Mouse (Mus musculus): ENCODE results near the gene March7. TPM values are rescaled to one million over a fixed set of nuclear protein-coding genes. Genes with fewer than 3 reads are reported as not detected.

March7 gene
- polyA plus RNA-seq, 1 experiment from 2014 or later = 53.5 TPM

GRCm38 (mm10) chr2:60260621-60261350, 51.1 kb downstream of the March7 start:
- ATAC-seq (replicated peaks; ENCODE audit: extremely low read depth, insufficient read depth, low FRiP score) = no peak
- H3K4me1 ChIP-seq (ENCODE audit: control insufficient read depth, insufficient read depth, low read length) = no peaks in the 10 kb centered on the region
- WGBS = 61% methylated on average over 5 of the region's 5 CpGs
- H3K4me3 ChIP-seq (ENCODE audit: low read length) = no peak overlapping the region
- no peaks in the 10 kb centered on the region for H3K36me3 ChIP-seq (ENCODE audit: control insufficient read depth, insufficient read depth)
- no peak overlapping the region for H3K9ac ChIP-seq (ENCODE audit: low read length)
- H3K27ac ChIP-seq (ENCODE audit: low read length) = peak overlapping the region; percentile 7; the same call in 1 of the 2 replicates
- no peaks in the 10 kb centered on the region; the same call in 1 of the 2 replicates for H3K9me3 ChIP-seq (replicated peaks; ENCODE audit: control insufficient read depth, low read length)
- H3K27me3 ChIP-seq (ENCODE audit: control insufficient read depth, insufficient read depth, low read length) = no peaks in the 10 kb centered on the region
- H3K4me2 ChIP-seq (ENCODE audit: low read depth, low read length) = no peak overlapping the region

DNA sequence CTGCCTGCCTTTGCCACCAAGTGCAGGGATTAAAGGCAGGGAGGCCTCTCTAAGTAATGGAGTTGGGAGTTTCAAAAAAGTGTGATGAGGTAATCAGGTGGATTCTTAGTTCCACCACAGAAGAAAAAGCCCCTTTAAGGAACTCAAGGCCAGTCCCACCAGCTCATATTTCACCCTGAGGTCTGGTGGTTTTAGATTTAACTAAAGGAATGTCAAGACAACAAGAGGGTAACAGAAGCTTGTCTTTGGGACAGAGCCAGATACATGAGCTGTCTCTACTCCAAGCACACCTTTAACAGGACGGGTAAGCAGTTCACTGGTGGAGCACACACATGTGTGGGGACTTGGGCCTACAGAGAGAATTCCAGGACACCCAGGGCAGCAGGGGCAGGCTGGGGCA, 57.9 kb downstream of the March7 start:
- ATAC-seq (replicated peaks; ENCODE audit: extremely low read depth, insufficient read depth, low FRiP score) = no peak
- Histone ChIP-seq H3K27me3 (ENCODE audit: control insufficient read depth, insufficient read depth, low read length) (no peaks in the 10 kb centered on the region), H3K9me3 (replicated peaks; ENCODE audit: control insufficient read depth, low read length) (no peaks in the 10 kb centered on the region), H3K27ac (ENCODE audit: low read length) (0 out of 2 replicates have a peak overlapping the region, but pooled peaks have one; percentile 12), H3K4me1 (ENCODE audit: control insufficient read depth, insufficient read depth, low read length) (peaks cover 7% of the 10 kb centered on the region; the same call in 1 of the 2 replicates), H3K4me2 (ENCODE audit: low read depth, low read length) (no peak overlapping the region), H3K36me3 (ENCODE audit: control insufficient read depth, insufficient read depth) (no peaks in the 10 kb centered on the region), H3K4me3 (ENCODE audit: low read length) (no peak overlapping the region), H3K9ac (ENCODE audit: low read length) (no peak overlapping the region)
- WGBS = 42% methylated on average over 1 of the region's 1 CpGs

GRCm38 (mm10) chr2:60269856-60270479, 60.3 kb downstream of the March7 start:
- H3K27ac ChIP-seq (ENCODE audit: low read length) = no peak overlapping the region
- no peak overlapping the region for H3K4me3 ChIP-seq (ENCODE audit: low read length)
- no peak overlapping the region for H3K9ac ChIP-seq (ENCODE audit: low read length)
- H3K9me3 ChIP-seq (replicated peaks; ENCODE audit: control insufficient read depth, low read length) = peaks cover 3% of the 10 kb centered on the region; the same call in 1 of the 2 replicates
- H3K4me2 ChIP-seq (ENCODE audit: low read depth, low read length) = no peak overlapping the region
- 93% methylated on average over 14 of the region's 14 CpGs for WGBS
- no peaks in the 10 kb centered on the region for H3K36me3 ChIP-seq (ENCODE audit: control insufficient read depth, insufficient read depth)
- peaks cover 7% of the 10 kb centered on the region; the same call in 1 of the 2 replicates for H3K4me1 ChIP-seq (ENCODE audit: control insufficient read depth, insufficient read depth, low read length)
- H3K27me3 ChIP-seq (ENCODE audit: control insufficient read depth, insufficient read depth, low read length) = no peaks in the 10 kb centered on the region
- no peak for ATAC-seq (replicated peaks; ENCODE audit: extremely low read depth, insufficient read depth, low FRiP score)

DNA sequence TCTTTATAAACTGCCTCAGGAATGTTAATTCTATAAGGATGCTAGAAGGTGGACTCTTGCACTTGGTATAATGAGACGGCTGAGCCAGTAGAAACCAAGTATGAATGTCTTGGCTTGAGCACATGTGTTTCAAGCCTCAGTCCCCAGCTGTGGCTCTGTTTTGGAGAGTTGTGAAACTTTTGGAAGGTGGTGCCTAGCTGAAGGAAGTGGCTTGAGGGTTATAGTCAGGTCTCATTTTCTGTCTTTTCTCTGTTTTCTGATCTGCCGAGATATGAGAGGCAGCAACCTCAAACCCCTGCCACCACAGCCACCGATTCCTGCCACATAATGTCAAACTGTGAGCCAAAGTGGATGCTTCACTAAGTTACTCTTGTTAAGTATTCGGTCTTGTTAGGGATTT, 68.9 kb downstream of the March7 start:
- Histone ChIP-seq H3K9ac (ENCODE audit: low read length) (no peak overlapping the region), H3K4me1 (ENCODE audit: control insufficient read depth, insufficient read depth, low read length) (0 out of 2 replicates have a peak, but pooled peaks cover 3% of the 10 kb centered on the region), H3K36me3 (ENCODE audit: control insufficient read depth, insufficient read depth) (no peaks in the 10 kb centered on the region), H3K27ac (ENCODE audit: low read length) (no peak overlapping the region), H3K4me2 (ENCODE audit: low read depth, low read length) (no peak overlapping the region), H3K27me3 (ENCODE audit: control insufficient read depth, insufficient read depth, low read length) (no peaks in the 10 kb centered on the region), H3K4me3 (ENCODE audit: low read length) (no peak overlapping the region), H3K9me3 (replicated peaks; ENCODE audit: control insufficient read depth, low read length) (no peaks in the 10 kb centered on the region)
- 84% methylated on average over 4 of the region's 4 CpGs for WGBS
- no peak for ATAC-seq (replicated peaks; ENCODE audit: extremely low read depth, insufficient read depth, low FRiP score)

DNA sequence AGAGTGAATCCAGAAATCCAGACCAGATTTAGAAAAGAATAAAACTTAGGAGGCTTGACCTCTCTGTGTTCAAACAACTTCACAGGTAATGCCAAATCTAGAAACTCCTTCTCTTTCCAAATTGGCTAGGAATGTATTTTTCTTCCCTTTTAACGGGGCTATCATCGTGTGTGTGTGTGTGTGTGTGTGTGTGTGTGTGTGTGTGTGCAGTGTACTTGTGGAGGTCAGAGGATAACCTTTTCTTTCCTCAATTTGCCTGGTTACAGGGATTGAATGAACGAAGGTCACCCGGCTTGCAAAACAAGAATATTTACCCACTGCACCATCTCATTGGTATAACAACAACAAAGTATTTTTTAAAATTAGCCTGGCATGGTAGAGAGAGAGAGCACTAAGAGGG, 72.9 kb downstream of the March7 start:
- no peak overlapping the region for H3K4me3 ChIP-seq (ENCODE audit: low read length)
- H3K27me3 ChIP-seq (ENCODE audit: control insufficient read depth, insufficient read depth, low read length) = no peaks in the 10 kb centered on the region
- H3K4me2 ChIP-seq (ENCODE audit: low read depth, low read length) = no peak overlapping the region; the same call in 1 of the 2 replicates
- peaks cover 9% of the 10 kb centered on the region; the same call in 1 of the 2 replicates for H3K4me1 ChIP-seq (ENCODE audit: control insufficient read depth, insufficient read depth, low read length)
- H3K9ac ChIP-seq (ENCODE audit: low read length) = no peak overlapping the region
- H3K27ac ChIP-seq (ENCODE audit: low read length) = no peak overlapping the region
- WGBS = 76% methylated on average over 4 of the region's 4 CpGs
- H3K9me3 ChIP-seq (replicated peaks; ENCODE audit: control insufficient read depth, low read length) = no peaks in the 10 kb centered on the region
- no peak for ATAC-seq (replicated peaks; ENCODE audit: extremely low read depth, insufficient read depth, low FRiP score)
- H3K36me3 ChIP-seq (ENCODE audit: control insufficient read depth, insufficient read depth) = no peaks in the 10 kb centered on the region

GRCm38 (mm10) chr2:60283208-60283750, 73.6 kb downstream of the March7 start:
- ATAC-seq (replicated peaks; ENCODE audit: extremely low read depth, insufficient read depth, low FRiP score) = no peak
- Histone ChIP-seq H3K36me3 (ENCODE audit: control insufficient read depth, insufficient read depth) (no peaks in the 10 kb centered on the region), H3K27me3 (ENCODE audit: control insufficient read depth, insufficient read depth, low read length) (no peaks in the 10 kb centered on the region), H3K9me3 (replicated peaks; ENCODE audit: control insufficient read depth, low read length) (no peaks in the 10 kb centered on the region), H3K4me3 (ENCODE audit: low read length) (peak overlapping the region; percentile 58), H3K27ac (ENCODE audit: low read length) (no peak overlapping the region), H3K4me2 (ENCODE audit: low read depth, low read length) (peak overlapping the region; percentile 91), H3K9ac (ENCODE audit: low read length) (peak overlapping the region; percentile 69), H3K4me1 (ENCODE audit: control insufficient read depth, insufficient read depth, low read length) (peaks cover 9% of the 10 kb centered on the region; the same call in 1 of the 2 replicates)
- 25% methylated on average over 9 of the region's 9 CpGs for WGBS

- H3K9me3 ChIP-seq (replicated peaks; ENCODE audit: control insufficient read depth, low read length) = no peaks in the 10 kb centered on the region
- H3K27ac ChIP-seq (ENCODE audit: low read length) = no peak overlapping the region
- peak overlapping the region; percentile 69 for H3K9ac ChIP-seq (ENCODE audit: low read length)
- ATAC-seq (replicated peaks; ENCODE audit: extremely low read depth, insufficient read depth, low FRiP score) = peak; percentile 87
- H3K27me3 ChIP-seq (ENCODE audit: control insufficient read depth, insufficient read depth, low read length) = no peaks in the 10 kb centered on the region
- under 1% methylated on average over 42 of the region's 42 CpGs for WGBS
- no peaks in the 10 kb centered on the region for H3K36me3 ChIP-seq (ENCODE audit: control insufficient read depth, insufficient read depth)
- peak overlapping the region; percentile 58 for H3K4me3 ChIP-seq (ENCODE audit: low read length)
- peak overlapping the region; percentile 91 for H3K4me2 ChIP-seq (ENCODE audit: low read depth, low read length)
- H3K4me1 ChIP-seq (ENCODE audit: control insufficient read depth, insufficient read depth, low read length) = peaks cover 9% of the 10 kb centered on the region; the same call in 1 of the 2 replicates
These were observed 74.2 kb downstream of the March7 start for GRCm38 (mm10) chr2:60283751-60284466.

GRCm38 (mm10) chr2:60284467-60284821, 74.8 kb downstream of the March7 start, which contains the start of gene Cd302:
Gene Cd302 (minus strand): TSS chr2:60284488.
- H3K4me1 ChIP-seq (ENCODE audit: control insufficient read depth, insufficient read depth, low read length) = peaks cover 9% of the 10 kb centered on the region; the same call in 1 of the 2 replicates
- H3K27me3 ChIP-seq (ENCODE audit: control insufficient read depth, insufficient read depth, low read length) = no peaks in the 10 kb centered on the region
- no peak for ATAC-seq (replicated peaks; ENCODE audit: extremely low read depth, insufficient read depth, low FRiP score)
- H3K36me3 ChIP-seq (ENCODE audit: control insufficient read depth, insufficient read depth) = no peaks in the 10 kb centered on the region
- H3K27ac ChIP-seq (ENCODE audit: low read length) = no peak within 1 kb of the TSS
- H3K4me2 ChIP-seq (ENCODE audit: low read depth, low read length) = peak within 1 kb of the TSS; percentile 91
- H3K4me3 ChIP-seq (ENCODE audit: low read length) = peak within 1 kb of the TSS; percentile 58
- WGBS = 36% methylated on average over 4 of the region's 4 CpGs
- H3K9ac ChIP-seq (ENCODE audit: low read length) = peak within 1 kb of the TSS; percentile 69
- H3K9me3 ChIP-seq (replicated peaks; ENCODE audit: control insufficient read depth, low read length) = no peaks in the 10 kb centered on the region
